Mouse (Mus musculus) embryo, embryonic 9.5 days (tissue): Measurements from ENCODE around the gene H2-M10.2.

ENCODE experiments used
- DNase-seq: peaks from one replicate; pipeline ENCODE4 v3.0.0-alpha.2; 2017; ENCODE audit errors: extremely low spot score

H2-M10.2 gene

DNA sequence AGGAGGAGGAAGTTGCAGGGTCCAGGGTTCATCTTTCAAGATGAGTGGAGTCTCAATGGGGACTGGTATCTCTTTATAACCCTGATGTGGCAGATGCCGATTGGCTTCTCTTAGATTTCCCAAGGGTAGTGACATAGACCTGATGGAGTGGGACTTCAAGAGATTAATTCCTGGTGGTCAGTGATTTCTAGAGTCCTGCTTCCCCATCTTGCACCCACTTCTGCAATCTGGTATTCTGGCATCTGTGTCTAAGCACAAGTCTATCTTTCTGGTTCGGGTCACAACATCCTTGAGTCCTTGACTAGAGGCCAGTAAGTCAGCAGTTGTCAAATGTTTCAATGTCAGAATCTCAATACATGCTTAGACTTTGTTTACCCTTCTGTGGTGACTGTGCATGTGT lies at the start of gene H2-M10.2:
Gene H2-M10.2, minus strand, starts transcription at position 101 of the 400 bp plus-strand sequence.
- DNase-seq = no peak

DNA sequence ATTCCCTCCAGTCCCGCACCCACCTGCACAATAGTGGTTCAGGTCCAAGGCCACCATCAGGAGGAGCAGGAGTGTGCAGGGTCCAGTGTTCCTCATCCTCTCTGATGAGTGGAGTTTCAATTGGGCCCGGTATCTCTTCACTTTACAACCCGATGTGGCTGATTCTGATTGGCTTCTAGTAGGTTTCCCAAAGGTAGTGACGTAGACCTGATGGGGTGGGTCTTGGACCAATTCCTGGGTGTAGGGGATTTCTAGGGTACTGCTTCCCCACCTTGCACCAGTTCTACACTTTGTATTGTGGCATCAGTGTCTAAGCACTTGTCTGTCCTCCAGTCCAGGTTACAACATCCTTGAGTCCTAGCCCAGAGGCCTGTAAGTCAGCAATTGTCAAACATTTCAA lies 39.8 kb upstream of the H2-M10.2 start, which contains the start of gene H2-M10.1:
Gene H2-M10.1, minus strand, starts transcription at position 101 of the 400 bp plus-strand sequence.
- no peak for DNase-seq

DNA sequence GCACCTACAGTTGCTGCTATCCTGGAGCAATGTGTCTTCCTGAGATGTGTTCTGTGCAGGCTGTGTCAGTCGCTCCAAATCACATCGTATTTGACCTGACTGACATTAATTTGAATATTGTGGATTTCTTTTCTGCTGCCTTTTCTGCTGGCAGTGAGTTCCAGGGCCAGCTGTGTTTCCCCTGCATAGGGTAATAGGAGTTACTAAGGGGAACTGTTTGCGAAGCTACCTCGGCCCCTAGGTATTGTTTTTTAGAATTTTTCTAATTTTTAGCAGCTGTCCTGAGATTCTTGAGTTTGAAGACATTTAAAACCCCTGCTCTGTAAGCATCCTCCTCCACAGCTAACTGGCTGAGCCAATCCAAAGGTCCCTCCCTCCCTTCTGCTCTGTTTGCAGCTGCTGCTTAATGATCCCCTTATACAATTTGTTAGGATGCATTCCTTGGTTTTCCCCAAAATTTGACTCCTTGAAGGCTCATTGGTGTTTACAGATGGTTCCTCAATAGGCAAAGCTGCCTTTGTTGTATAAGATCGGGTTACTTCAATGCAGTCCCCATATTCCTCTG lies 29.5 kb upstream of the H2-M10.2 start:
- no peak for DNase-seq

GRCm38 (mm10) chr17:36315041-36315688 lies 28.9 kb upstream of the H2-M10.2 start:
- peak; percentile 61 for DNase-seq

DNA sequence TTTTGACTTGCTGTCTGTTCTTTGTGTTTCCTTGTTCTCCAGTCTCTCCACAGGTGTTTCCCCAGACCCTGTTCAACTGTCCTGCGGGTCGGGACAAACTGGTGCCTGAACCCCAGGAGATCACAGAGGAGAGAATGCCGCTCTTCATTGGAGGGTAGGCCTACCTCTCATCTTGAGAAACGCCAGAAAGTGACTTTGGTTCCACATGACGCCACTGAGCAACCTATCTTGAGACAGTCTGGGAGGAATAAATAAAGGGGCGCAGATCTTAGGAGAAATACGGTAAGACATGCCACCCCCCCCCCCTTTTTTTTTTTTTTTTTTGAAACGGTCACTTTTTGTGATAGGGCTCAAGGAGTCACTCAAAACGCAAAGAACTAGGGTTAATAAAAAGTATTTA lies 28.2 kb upstream of the H2-M10.2 start:
- DNase-seq = peak; percentile 47

- no peak for DNase-seq
Observed at GRCm38 (mm10) chr17:36309293-36309692, 23.0 kb upstream of the H2-M10.2 start.

GRCm38 (mm10) chr17:36308855-36309254 lies 22.6 kb upstream of the H2-M10.2 start:
- DNase-seq = peak; percentile 68

- no peak for DNase-seq
Observed at GRCm38 (mm10) chr17:36281521-36282245, 4.6 kb downstream of the H2-M10.2 start.

DNA sequence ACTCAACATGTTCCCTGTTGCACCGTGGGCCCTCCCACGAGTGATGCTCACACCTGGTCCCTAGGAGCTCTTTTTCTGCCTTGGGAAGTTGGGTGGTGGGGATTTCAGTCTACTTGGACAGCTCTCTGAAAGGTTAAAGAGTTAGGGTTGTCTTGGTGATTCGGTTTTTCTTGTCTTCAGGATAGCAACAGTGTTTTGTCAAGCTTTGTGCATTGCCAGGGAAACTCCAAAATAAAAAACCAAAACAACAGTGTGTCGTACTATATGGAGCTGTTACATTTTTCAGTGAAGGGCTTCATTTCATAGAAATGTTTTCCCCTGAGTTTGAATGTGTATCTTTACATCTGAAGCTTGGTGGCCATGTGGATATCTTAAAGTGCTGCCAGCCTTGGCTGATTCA lies 11.5 kb downstream of the H2-M10.2 start:
- DNase-seq = no peak

- no peak for DNase-seq
Observed at GRCm38 (mm10) chr17:36273796-36274195, 12.5 kb downstream of the H2-M10.2 start.

DNA sequence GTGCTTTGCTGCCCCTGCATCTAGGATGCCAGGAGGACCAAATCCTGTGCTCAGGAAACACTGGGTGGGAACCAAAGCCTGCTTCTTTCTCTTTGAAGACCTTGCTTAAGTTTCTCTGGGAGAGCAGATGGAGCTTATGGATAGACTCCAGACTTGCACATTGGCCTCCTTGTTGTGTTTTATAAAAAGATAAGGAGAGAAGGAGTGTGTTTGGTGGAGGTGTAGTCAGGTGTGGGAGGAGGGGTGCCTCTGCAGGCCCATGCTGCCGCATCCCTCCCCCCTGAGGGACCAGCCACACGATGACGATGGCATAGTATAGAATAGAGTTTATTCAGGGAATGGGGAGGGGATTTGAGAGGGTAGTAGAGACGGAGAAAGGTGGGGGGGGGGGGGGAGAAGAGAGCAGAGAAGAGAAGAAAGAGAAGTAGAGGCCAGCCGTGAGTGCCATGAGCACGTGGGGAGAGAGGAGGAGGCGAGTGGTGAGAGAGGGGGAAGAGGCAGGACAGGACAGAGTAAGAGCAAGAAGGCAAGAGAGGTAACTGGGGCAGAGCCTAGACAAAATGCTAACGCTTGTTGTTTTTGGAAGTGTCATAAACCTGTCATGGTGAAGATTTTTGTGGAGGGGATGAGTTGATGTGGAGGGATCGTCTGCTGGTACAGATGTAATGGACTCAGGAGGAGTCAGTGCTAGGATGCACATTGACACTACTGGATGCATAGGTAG lies 13.5 kb downstream of the H2-M10.2 start:
- no peak for DNase-seq

DNA sequence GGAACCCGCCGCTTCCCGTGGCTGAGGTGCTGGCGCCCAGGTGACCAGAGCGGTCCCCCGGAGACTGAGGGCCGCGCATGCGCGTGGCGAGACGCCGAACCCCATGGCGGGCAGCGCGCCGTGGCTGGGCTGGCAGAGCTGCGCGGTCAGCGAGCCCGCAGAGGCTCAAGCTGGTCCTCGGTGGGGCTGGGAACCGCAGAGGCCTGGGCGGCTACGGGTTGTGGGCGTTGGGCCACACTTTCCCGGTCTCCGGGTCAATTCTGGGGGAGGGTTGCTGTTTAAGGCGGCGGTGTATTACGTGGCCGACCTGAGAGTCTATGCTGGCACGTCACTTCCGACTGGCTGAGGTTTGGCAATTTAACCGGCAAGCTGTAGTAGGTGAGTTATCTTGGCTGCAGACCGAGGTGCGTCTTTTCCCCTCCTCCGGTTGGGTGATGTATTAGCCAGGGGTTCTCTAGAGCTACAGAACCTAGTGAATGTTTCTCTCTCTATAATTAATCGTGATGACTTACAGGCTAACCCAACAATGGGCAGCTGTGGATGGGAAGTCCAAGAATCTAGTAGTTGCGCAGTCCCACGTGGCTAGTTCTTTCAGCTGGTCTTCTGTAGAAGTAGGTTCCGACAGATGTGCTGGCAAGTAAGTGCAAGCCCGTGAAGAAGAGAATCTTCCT lies 14.6 kb downstream of the H2-M10.2 start, which contains the start of gene Trim39:
Gene Trim39, minus strand, starts transcription at position 662 of the 671 bp plus-strand sequence.
- DNase-seq = peak; percentile 89

DNA sequence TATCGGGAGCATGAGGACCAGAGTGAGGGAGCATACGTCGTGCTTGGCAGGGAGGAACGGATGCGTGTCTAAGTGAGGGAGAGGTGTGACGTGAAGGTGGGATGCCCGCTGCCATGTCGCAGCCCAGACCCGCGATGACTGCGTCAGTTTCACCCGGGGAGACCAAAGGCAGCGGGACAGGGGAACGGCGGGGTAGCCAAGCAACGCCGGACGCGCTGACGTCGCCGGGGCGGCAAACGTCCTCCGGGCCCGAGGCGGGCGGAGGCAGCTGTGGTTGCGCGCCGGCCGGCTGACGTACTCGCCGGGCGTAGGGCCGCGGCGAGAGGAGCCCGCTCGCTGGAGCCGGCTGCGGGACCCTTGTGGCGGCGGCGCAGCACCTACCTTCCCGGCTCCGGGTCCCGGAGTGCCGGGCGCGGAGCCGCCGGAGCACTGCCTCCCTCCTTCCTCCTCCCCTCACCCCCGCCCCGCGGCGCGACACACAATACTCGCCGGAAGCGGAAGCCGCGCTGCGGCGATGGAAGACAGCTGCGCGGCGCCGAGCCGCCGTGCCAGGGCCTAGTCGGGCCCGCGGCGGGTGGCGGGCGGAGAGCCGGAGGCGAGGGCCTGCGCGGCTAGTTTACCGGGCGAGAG lies 15.2 kb downstream of the H2-M10.2 start:
- peak; percentile 92 for DNase-seq

DNA sequence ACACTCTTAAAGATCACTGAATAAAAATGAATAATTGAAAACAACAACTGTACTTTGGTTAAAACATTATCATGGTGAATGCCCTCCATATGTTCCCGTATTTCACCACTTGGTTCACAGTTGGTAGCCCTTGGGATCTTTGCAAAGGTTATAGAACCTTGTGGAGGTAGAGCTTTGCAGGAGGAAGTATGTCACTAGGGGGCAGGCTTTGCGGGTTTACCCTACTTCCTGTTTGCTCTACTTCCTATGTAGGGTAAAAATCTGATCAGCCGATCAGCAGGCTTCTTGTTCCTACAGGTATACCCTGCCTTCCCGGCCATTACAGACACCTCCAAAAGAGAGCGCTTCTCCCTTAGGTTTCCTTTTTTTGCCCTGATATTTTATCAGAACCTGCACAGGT lies 20.5 kb downstream of the H2-M10.2 start:
- DNase-seq = no peak

DNA sequence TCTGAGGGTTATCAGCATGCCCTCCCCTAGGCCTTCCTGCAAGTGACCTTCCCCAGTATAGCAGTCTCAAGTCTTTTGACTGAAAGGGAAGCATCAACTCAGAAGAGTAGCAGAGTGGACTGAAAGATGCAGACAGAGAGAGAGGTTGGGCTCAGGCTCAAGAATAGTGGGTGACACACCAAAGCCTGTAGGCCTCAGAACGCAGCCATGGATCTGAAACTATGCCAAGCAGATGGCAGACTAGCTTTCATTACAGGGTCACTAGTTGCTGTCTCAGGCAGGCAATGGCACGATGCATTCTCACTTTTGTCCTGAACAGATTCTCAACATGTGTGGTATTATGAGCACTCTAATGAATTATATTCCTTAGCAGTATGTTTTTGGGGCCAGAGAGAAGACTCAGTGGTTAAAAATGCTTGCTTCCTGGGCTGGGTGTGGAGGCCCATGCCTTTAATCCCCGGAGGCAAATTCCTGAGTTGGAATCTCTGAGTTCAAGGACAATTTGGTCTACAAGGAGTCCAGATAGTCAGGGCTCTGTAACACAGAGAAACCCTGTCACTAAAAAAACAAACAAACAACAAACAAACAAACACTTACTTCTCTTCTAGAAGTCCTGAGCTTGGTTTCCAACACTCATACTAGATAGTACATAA lies 21.9 kb downstream of the H2-M10.2 start:
- no peak for DNase-seq

- DNase-seq = no peak
Observed at GRCm38 (mm10) chr17:36261511-36262166, 24.7 kb downstream of the H2-M10.2 start.

DNA sequence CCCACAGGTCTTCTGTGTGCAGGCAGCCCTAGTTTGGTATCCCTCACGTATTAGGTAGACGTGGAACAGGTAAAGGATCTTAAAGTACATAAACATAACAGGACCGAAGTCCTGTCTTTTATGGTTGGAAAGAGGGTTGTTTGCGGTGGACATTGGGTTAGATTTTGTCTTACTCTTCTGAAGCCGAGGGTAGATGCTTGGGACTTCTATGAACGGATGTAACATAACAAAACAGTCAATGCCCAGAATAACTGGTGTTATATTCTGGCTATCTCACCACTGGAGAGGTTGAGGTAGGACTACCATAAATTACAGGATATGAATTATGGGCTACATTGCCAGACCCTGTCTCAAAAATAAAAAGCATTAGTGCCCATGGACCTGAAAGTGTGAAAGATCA lies 28.3 kb downstream of the H2-M10.2 start, which contains the start of gene Rpp21:
Gene Rpp21, minus strand, starts transcription at position 101 of the 400 bp plus-strand sequence.
- DNase-seq = no peak

DNA sequence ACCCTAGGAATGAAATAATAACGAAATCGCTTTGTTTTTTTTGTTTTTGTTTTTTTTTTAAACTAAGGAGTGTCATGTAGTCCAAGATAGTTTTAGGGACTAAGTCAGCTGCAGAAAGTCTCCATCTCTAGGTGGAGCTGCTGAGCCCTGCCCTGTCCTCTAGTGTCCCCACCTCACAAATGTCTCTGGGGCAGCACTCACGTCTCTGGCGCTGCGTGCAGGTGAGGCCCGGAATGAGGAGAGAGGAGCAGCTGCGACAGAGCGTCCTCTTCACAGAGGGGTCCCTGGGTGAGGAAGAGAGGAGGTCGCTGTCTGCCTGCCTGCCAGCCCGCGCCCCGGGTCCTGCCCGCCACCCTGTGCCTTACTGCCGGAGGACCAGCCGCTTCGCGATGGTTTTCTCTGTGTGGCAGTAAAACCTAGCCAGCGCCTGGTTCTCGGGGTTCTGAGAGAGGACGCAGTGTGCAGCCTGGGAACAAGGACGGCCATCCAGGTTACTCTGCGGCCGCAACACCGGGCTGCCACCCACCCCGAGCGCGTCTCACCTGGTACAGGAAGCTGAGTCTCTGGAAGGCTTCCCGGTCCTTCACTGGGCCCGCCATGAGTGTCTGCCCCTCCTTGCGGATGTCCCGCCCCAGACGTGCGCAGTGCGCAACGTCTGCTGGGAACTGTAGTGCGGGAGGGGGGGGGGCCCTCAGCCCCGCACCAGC lies 28.9 kb downstream of the H2-M10.2 start:
- peak; percentile 79 for DNase-seq

DNA sequence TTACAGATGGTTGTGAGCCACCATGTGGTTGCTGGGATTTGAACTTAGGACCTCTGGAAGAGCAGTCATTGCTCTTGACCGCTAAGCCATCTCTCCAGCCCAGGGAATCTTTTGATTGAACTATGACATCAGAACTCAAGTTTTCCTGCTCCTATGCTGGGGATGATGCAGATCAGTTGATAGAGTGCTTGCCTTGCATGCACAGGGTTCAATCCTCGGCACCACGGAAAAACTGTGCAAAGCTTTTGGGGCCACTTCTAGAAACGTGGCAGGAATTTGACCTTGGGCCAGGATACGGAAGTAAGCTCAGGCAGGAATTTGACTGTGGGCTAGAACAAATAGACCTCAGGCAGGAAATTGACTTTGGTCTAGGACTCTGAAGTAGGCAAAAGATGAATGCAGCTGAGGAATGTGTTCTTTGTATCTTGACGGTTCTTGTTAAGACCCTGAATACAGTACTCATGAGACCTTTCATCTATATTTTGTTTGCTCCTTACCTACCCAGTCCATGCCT lies 33.1 kb downstream of the H2-M10.2 start:
- no peak for DNase-seq
